Mouse (Mus musculus) heart, postnatal 25 days (tissue): ENCODE data around the gene Aif1. TPM values are rescaled to one million over a fixed set of nuclear protein-coding genes. Genes with fewer than 3 reads are reported as not detected.

Source experiments
- DNase-seq: peaks from one replicate; pipeline ENCODE4 v3.0.0; 2022; ENCODE audit warnings: low spot score
- intact Hi-C: fragments of 180-260 bp; cut with DNase I; formaldehyde crosslinking; loops from one replicate; pipeline ENCODE4 v1.15.1; 2025
- total RNA-seq, 2 experiments: library from RNA; stranded (reverse); gene quantifications; 2 replicates each; pipeline ENCODE4 v1.2.3; 2021

Gene Aif1
- total RNA-seq, 2 experiments from 2014 or later, result 2.3 to 3.5 TPM

GRCm38 (mm10) chr17:35196321-35196641 is 20.4 kb upstream of the Aif1 start:
- intact Hi-C loops, result no loop called here
- DNase-seq, result no peak

DNA sequence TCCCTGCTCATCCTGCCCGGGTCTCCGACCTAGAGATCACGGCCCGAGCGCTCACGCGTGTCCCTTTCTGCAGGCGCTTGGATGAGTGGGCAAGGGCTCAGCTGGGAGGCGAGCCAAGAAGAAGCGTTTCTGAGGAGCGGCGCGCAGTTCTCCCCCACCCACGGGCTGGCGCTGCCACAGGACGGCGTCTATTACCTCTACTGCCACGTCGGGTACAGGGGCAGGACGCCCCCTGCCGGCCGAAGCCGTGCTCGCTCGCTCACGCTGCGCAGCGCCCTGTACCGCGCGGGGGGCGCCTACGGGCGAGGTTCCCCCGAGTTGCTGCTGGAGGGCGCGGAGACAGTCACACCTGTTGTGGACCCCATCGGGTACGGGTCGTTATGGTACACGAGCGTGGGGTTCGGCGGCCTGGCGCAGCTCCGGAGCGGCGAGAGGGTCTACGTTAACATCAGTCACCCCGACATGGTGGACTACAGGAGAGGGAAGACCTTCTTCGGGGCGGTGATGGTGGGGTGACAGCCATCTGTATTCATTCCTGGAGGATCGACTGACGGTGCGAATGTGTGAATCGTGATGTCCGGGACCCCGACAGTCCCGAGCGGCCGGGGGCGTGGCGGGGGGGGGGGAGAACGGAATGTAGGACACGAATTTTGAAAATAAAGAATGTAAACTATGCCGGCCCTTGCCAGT is 19.9 kb upstream of the Aif1 start:
- intact Hi-C loops, result loop anchor here (2.0 kb wide), 1 partner anchor 17 kb away; no protein-coding TSS in a partner anchor
- DNase-seq, result peak; percentile 60

DNA sequence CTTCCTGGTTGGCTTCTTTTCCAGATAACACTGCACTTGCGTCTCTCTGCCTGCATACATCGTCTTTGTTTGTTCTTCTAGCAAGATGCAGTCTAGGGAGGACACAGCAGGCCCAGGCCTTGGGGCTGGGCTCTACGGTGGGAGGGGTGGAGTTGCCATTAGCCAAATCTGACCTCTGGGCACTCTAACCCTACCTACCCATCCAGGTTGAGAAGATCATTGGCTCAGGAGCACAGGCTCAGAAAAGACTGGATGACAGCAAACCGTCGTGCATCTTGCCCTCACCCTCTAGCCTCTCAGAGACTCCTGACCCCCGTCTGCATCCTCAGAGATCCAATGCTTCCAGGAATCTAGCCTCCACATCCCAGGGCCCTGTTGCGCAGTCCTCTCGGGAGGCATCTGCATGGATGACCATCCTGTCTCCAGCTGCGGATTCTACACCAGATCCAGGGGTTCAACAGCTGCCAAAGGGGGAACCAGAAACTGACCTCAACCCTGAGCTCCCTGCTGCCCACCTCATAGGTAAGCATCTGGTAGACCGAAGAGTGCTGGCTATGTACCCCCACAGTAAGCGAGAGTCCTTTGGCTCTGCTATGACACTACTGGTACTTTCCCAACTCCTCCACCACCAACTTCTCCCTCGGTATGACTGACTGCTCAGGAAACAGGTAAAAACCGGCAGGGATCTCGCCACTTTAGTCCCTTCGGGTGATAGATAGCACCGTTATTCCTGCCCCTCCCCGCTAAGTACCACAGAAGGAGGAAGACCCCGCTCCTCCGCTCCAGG is 19.2 kb upstream of the Aif1 start:
- intact Hi-C loops, result loop anchor here (2.0 kb wide), 1 partner anchor 16 kb away; no protein-coding TSS in a partner anchor
- DNase-seq, result no peak

GRCm38 (mm10) chr17:35193881-35194843 is 18.3 kb upstream of the Aif1 start, which contains the start of gene Ltb:
Gene Ltb, plus strand, starts transcription at chr17:35194439.
- no peak for DNase-seq
- intact Hi-C loops, result loop anchor here (2.0 kb wide), 1 partner anchor 15 kb away; no protein-coding TSS in a partner anchor

DNA sequence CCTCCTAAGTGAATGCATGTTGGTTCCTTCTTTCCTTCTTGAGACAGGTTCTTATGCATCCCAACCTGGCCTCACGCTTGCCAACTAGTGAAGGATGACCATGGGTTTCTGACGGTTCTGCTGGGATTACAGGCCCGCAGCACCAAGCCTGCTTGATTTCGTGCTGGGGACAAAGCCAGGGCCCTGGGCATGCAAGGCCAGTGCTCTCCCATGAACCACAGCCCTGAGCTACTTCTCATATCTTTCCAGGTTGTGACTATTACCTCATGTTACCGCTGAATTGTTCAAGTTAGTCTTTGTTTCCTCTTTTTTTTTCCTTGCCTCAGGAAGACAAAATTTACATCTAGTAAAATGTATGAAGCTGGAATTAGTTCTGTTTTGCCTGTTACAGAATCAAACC is 17.1 kb upstream of the Aif1 start:
- DNase-seq, result no peak
- intact Hi-C loops, result no loop called here

GRCm38 (mm10) chr17:35191723-35192122 is 15.9 kb upstream of the Aif1 start:
- intact Hi-C loops, result no loop called here
- DNase-seq, result no peak

DNA sequence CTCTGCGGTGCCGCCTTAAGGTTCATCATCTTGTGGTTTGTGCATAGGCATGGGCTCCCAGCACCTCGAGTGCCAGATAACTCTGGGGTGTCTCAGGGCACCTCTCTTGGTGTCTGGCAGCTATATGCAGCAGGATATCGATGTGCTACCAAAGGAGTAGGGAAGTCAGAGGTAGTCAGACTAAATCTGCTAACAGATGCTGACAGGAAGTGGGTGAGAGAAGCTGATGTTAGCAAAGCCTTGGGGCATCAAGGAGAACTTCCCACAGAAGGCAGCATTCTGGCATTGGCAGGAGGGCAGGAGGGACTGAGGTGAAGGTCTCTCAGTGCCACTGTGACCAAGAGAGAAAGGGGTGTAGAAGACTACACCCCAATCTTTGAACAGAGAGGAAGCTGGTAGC is 14.2 kb upstream of the Aif1 start:
- DNase-seq, result no peak
- intact Hi-C loops, result no loop called here

- intact Hi-C loops, result no loop called here
Observed at GRCm38 (mm10) chr17:35189186-35189585, 13.3 kb upstream of the Aif1 start.

DNA sequence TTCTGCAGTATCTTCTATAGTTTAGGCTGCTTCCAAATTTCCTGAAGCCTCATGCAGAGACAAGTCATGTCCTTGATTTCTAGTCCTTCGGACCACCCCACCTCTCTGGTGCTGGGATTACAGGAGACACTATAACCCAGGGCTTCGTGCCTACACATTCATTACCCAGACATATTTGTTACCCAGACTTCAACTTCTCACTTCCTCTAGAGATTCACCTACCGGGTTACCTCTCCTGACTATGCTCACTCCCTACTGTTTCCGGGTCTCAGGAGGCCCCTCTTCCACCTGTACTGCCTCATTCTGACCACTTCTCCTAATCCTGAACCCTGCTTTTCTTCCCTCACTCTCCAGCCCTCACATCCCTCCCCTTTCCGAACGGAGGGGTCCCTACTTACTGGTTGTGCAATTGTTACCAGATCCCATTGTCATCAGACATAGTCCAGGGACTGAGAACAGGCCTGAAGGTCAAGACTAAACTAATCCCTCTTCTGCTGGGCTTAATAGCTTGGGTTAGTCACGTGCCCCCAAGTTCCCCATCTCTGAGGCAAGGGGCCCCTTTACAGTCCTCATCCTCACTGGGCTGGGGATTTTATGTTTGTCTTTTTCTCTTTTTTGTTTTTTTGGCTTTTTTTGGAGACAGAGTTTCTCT is 12.2 kb upstream of the Aif1 start, which contains the start of gene Lst1:
Gene Lst1 (minus strand): TSS at position 481 of the 652 bp plus-strand sequence.
- no peak for DNase-seq
- intact Hi-C loops, result no loop called here

More at GRCm38 (mm10) chr17:35189186-35189585, 13.3 kb upstream of the Aif1 start:
- no peak for DNase-seq

DNA sequence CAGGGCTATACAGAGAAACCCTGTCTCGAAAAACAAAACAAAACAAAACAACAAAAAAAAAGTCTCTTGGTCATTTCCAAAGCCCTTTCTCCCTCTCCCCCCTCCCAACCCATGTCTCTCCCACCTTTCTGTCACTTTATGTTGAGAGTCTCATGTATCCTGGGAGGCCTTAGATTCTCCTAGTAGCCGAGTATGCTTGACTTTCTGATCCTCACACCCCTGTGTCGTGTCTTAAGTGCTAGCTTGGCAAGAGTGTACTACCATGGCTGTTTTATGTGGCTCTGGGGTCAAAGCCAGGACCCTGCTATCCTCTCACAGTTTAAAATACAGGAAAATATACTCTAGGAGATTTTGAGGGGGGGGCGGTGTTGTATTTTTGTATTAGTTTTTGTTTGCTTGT is 11.5 kb upstream of the Aif1 start:
- no peak for DNase-seq
- intact Hi-C loops, result no loop called here

DNA sequence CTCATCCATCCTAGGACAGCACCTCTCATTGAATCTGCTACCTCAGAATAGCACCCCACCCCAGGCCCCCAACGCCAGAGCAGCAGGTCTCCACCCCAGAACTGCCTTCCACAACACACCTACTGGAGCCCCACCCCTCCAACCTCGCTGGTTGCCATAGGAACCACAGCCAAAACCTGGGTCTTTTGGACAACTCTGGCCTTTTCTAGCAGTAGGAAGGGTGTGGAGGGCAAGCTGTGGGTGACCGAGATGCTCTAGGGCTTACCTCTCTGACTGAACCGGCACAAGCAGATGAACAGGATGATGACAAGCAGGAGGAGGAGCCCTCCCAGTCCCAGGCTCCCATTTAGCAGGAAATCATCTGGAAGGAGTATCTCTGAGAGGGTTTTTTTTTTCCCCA is 10.8 kb upstream of the Aif1 start:
- intact Hi-C loops, result no loop called here
- DNase-seq, result no peak

GRCm38 (mm10) chr17:35185639-35186611 is 10.1 kb upstream of the Aif1 start:
- intact Hi-C loops, result no loop called here

DNA sequence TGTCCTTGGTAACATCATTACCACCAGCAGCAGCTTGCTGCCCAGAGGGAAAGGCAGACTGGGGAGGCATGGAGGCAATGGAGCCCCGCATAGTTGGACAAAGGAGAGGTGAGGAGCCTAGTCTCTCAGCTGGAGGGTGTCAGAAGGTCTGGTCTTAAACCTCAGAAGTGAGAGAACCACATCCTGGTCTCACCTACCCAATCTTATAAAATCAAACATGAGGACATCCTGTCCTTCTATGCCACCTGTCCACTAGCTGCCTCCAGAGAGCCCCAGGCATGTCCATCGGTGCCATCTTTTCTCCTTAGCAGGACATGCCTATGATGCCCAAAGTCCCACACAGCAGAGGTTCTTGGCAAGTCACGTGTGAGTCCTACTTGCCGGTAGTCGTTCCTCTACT is 4.2 kb upstream of the Aif1 start:
- DNase-seq, result no peak
- intact Hi-C loops, result no loop called here

More at GRCm38 (mm10) chr17:35185639-35186611, 10.1 kb upstream of the Aif1 start:
- peak; percentile 56 for DNase-seq

- intact Hi-C loops, result loop anchor here (1.0 to 2.0 kb wide), 2 partner anchors 16 to 54 kb away; partner anchors contain the start of gene Ltb
- DNase-seq, result peak; percentile 50
Observed at GRCm38 (mm10) chr17:35178528-35178927, 2.7 kb upstream of the Aif1 start.

DNA sequence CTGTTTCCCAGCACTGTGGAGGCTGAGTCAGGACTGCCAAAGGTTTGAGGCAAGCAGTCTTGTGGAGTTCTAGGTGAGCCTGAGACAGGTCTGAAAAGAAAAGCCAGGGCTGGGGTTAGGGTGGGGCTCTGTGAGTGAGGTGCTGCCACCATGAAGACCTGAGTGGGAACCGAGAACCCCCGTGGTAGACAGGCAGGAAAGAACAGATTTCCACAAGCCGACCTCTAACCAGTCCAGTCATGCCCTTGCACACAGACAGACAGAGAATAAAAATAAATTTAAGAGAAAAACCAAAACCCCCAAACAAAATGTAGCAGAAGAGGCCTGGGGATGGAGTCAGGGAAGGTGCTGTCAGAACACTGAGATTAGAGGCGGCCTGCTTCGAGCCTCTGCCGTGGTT is 486 bp downstream of the Aif1 start:
- intact Hi-C loops, result no loop called here
- DNase-seq, result no peak

- no peak for DNase-seq
- intact Hi-C loops, result no loop called here
Observed at GRCm38 (mm10) chr17:35174201-35174977, 1.5 kb downstream of the Aif1 start.

DNA sequence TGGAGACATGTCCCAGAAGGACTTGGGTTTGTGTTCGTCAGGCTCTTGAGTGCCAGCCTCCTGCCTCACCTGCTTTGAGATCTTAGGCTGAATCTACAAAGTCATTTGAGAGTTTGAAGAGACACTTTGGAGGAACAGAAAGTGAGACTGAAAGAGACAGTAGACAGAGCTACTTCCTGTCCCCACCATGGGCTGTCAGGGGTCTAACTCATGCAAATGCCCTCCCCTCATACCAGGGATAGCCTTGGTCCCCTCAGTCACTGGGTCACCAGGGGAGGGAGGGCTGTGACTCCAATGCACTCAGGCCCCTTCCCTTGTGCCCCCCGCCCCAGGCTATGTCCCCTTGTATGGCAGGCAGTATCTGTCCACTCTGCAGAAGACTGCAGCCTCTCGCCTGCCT is 2.5 kb downstream of the Aif1 start:
- intact Hi-C loops, result no loop called here
- no peak for DNase-seq
